Mouse (Mus musculus) embryonic stem cell, embryonic (primary cell): Measurements from ENCODE around the gene Gpi1.

Experiments
- CTCF ChIA-PET, 4 experiments: fragments of 300-600 bp in 2 of 4; fragments of 350-600 bp in 2 of 4; sonication (Branson Sonifier 250); formaldehyde crosslinking; loops; one replicate each; lab custom pipeline; 2022; ENCODE audit warnings: inconsistent platforms in 2 of 4; lab: Charles Lee
- POLR2A ChIA-PET, 4 experiments: fragments of 300-600 bp in 2 of 4; fragments of 350-600 bp in 2 of 4; sonication (Branson Sonifier 250); formaldehyde crosslinking; loops; one replicate each; lab custom pipeline; 2022; ENCODE audit warnings: antibody characterized with exemption in 4 of 4, inconsistent platforms in 1 of 4; lab: Charles Lee

Gpi1 gene

DNA sequence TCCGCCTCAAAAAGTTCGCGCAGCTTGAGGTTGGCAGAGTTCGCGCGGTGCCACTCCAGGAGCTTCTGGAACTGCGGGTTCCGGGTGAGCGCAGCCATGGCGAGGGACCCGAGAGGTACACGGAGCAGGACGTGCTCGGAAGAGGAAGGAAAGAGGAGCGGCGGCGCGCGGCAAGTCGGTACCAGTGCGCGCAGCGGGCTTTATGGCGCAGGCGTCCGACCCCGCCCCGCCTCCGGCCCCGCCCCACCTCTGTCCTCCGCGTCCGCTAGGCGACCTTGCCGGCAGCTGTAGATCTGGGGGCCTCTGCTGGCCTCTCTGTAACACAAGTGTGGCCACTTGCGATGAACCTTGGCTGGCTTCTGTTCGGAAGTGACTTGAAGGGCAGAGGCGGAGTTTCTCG lies at the start of gene Gpi1:
Gene Gpi1, minus strand, starts transcription at position 221 of the 400 bp plus-strand sequence.
- ChIA-PET CTCF (interaction anchor here in 2 of 4 experiments (0.5 to 1.0 kb wide), 5 partner anchors 10 to 199 kb away, joined by 3 to 5 read pairs (median 3); no protein-coding TSS in a partner anchor), POLR2A (interaction anchor here in 3 of 4 experiments (0.6 to 3.4 kb wide), 44 partner anchors 8 to 549 kb away, joined by 3 to 37 read pairs (median 4); partner anchors contain the start of genes Uba2 (in 2 of the 3), 4931406P16Rik (in 1 of the 3) and Pdcd2l (in 1 of the 3))

DNA sequence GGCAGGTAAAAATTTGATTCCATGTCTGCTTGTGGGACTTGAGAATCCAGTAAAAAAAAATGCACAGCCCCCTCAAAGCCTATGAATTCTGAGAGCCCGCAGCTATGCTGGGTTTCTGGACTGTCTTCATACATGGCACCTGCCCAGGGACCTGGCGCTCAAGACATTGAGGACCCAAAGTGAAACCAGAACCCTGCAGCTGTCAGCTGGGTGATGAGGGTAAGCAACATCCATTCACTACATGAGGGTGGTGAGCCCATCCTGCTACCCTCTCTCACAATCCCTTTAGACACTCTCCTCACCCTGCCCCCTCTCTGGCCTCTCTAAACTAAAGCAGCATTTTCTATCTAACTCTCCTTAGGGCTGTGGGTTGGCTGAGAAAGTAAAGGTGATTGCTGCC lies 47.5 kb upstream of the Gpi1 start:
- CTCF ChIA-PET: interaction anchor here in 1 of 4 experiments (0.6 kb wide), 1 partner anchor 8 kb away, joined by 3 read pairs; no protein-coding TSS in a partner anchor
- POLR2A ChIA-PET: interaction anchor here in 1 of 4 experiments (1.3 kb wide), 1 partner anchor 28 kb away, joined by 3 read pairs; no protein-coding TSS in a partner anchor

DNA sequence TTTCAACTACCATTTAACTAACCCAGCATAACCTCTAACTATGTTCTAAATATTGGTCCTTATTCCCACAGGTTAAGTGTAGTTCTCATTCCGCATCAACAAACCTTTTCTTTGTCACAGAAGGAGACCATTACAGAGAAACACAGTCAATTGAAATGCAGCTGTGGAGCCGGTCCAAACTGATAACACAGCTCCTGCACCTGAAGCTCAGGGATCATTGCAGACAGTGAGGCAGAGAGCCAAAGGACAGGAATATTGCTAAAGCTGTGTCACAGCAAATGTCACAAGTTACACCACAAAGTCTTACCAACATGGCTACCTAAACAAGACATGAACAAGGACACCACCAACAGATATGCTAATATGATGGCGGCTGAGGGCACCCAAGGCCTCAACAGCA lies 45.9 kb upstream of the Gpi1 start:
- CTCF ChIA-PET: no interaction called here
- POLR2A ChIA-PET: interaction anchor here in 3 of 4 experiments (1.1 to 1.4 kb wide), 4 partner anchors 10 to 76 kb away, joined by 3 to 5 read pairs (median 4); no protein-coding TSS in a partner anchor

DNA sequence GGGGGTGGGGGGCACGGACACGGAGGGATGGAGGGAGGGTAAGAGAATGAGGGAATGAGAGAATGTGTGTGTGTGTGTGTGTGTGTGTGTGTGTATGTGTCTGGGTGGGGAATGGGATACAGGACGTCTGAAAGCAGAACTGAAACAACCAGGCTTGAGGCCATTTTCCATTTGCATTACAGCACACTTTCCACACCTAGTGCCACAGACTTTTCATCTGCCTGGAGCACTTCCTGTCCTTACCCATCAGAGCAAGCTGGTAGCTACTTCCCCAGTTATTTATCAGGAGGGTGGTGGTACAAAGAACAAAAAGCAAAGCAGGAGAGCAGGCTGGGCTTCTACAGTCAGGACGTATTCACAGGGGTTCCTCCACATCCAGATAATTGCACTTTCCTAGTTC lies 42.3 kb upstream of the Gpi1 start:
- ChIA-PET POLR2A (interaction anchor here in 3 of 4 experiments (0.6 to 1.2 kb wide), 5 partner anchors 10 to 1240 kb away, joined by 3 to 6 read pairs (median 4); no protein-coding TSS in a partner anchor), CTCF (no interaction called here)

DNA sequence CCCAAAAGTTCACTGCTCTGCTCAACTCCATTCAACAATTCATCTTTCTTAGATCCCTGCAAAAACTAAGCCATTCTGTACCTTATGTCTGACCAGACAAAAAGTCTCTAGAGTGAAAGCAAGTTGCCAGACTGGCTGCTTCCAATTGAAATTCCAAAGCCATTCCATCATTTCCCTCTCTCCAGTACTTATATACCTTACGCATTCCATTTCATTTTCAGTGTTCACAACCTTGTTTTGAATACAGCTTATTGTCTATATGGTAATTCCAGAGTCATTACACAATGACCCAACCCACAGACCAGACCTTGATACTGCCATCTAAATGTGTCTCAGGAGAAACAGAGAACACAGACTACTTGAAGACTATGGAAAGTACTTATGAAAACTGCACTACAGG lies 38.3 kb upstream of the Gpi1 start:
- CTCF ChIA-PET: interaction anchor here in 2 of 4 experiments (0.6 to 1.1 kb wide), 2 partner anchors 84 to 538 kb away, joined by 3 to 8 read pairs; no protein-coding TSS in a partner anchor
- POLR2A ChIA-PET: interaction anchor here (0.5 to 1.7 kb wide), 14 partner anchors 11 to 349 kb away, joined by 3 to 4 read pairs (median 3); partner anchors contain the start of gene 4931406P16Rik (in 1 of the 4)

DNA sequence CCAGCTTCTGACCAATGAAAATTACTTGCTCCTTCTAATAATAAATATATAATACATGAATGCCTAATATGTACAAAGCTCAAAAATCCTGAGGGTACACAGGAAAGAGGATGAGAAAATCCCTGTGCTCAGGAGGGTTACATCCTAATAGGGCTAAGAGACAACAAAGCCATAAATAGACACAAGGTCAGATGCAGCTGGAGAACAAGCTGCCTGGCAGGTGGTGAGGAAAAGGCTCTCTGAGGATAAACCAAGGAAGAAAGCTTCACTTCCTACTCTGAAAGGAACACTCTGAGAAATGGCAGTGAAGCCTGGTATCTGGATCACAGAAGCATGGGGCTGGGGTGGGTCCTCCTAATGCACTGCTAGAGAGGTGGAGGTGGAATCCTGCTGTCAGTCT lies 36.3 kb upstream of the Gpi1 start:
- CTCF ChIA-PET: interaction anchor here in 2 of 4 experiments (0.9 to 2.1 kb wide), 8 partner anchors 11 to 86 kb away, joined by 3 to 6 read pairs (median 4); no protein-coding TSS in a partner anchor
- POLR2A ChIA-PET: interaction anchor here (0.6 to 3.0 kb wide), 21 partner anchors 9 to 124 kb away, joined by 3 to 13 read pairs (median 4); partner anchors contain the start of genes 4931406P16Rik (in 1 of the 4), Gm6096 (in 1 of the 4) and Gpi1 (in 1 of the 4)

DNA sequence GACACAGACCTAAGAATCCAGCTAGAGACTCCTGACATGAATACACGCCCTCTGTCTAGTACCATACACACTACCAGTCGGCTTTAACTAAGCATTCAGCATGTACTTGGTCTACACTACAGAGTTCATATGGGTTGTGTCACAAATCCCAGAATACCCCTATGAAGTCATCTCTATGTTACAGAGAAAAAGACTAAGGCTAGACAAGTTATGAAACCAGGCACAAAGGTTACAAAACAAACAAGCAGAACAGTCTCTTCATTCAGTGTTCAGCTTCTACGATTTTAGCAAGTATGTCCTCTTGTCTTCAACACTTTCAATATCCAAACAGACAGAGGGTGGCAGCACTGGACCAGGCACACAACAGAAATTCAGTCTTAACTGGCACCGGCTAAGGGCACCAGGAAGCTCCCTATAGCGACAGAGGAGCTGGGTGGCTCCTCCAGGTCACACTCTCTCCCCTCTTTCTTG lies 35.8 kb upstream of the Gpi1 start:
- POLR2A ChIA-PET: interaction anchor here in 3 of 4 experiments (0.6 to 3.0 kb wide), 24 partner anchors 9 to 1024 kb away, joined by 3 to 13 read pairs (median 4); partner anchors contain the start of genes 4931406P16Rik (in 1 of the 3), Gm6096 (in 1 of the 3) and Gpi1 (in 1 of the 3)

DNA sequence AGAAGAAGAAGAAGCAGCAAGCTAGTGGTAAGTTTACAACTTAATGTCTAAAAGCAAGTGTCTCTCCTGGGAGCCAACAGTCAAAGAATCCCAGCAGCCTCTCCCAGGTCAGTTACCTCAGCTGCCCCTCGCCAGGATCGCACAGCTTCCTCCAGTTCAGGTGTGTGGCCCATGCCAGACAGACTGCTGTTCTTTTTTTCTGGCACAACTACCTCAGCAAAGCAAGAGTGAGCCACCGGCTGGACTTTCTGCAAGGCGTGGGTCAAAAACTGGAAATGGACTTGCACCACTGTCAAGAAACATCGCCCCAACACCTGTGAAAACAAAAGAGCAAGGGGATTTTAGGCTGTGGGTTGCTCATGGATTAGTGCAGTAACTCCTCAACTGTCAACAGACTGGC lies 33.3 kb upstream of the Gpi1 start:
- POLR2A ChIA-PET: interaction anchor here in 2 of 4 experiments (0.6 to 0.9 kb wide), 2 partner anchors 9 to 76 kb away, joined by 3 to 6 read pairs; no protein-coding TSS in a partner anchor
- CTCF ChIA-PET: interaction anchor here in 1 of 4 experiments (0.7 kb wide), 1 partner anchor 74 kb away, joined by 3 read pairs; no protein-coding TSS in a partner anchor

More for the DNA sequence above, 35.8 kb upstream of the Gpi1 start:
- CTCF ChIA-PET: interaction anchor here in 2 of 4 experiments (0.9 to 2.1 kb wide), 8 partner anchors 10 to 86 kb away, joined by 3 to 6 read pairs (median 4); no protein-coding TSS in a partner anchor

DNA sequence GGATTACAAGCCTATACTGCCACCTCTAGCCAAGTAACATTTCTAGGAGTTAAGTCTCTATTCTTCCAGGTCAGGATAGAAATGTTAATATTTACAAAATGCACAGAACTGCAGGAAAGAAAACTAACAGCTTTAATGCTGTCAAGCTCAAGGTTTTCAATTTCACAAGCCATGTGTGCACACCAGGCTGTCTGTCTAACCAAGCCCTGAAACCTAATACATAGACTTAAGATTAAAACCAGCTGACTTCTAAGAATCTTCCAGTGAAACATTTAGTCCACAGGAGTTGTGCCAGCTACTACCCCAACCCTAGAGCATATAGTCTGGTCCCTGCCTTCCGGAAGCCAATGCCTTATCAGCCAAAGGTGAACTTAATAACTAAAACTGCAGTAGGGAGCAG lies 28.3 kb upstream of the Gpi1 start:
- ChIA-PET CTCF (no interaction called here), POLR2A (interaction anchor here in 2 of 4 experiments (0.8 to 1.9 kb wide), 5 partner anchors 10 to 92 kb away, joined by 3 to 5 read pairs (median 4); no protein-coding TSS in a partner anchor)

DNA sequence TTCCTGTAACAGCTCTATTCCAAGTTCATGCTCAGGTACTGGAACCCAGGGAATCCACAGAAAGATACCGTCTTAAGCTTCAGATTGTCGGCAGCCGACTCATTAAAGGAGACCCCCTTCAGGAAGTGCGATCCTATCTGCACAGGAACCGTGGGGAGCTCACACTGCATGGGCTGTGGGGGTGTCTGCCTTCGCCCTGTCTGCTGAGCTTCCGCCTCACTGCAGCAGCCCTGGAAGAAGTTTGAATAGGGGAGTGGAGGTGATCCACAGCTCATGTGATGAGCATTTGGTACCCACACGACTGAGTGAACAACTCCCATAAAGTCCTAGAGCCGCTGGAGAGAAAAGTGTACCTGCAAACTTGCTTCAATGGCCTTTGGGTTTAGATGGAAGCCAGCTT lies 27.1 kb upstream of the Gpi1 start:
- POLR2A ChIA-PET: interaction anchor here in 3 of 4 experiments (0.6 to 1.9 kb wide), 13 partner anchors 9 to 155 kb away, joined by 3 to 6 read pairs (median 4); partner anchors contain the start of gene 4931406P16Rik (in 2 of the 3)
- CTCF ChIA-PET: interaction anchor here in 1 of 4 experiments (0.8 to 1.0 kb wide), 3 partner anchors 14 to 98 kb away, joined by 3 read pairs; no protein-coding TSS in a partner anchor

DNA sequence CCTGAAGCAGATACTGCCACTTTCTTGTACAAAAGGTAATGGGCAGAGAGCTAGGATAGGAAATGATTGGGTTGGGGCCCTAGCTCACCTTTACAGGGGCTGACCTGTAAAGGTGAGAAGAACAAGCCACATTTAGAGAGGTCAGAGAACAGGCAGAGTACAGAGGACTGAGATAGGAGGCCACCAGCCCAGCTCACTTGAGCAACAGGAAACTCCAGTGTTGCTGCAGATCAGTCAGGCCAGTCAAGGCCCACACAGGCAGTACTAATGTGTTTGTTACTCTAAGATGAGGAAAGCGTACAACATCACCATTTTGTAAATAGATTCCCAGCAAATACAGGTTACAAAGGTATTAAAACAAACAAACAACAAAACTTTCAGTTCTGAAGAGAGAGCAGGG lies 25.8 kb upstream of the Gpi1 start:
- POLR2A ChIA-PET: interaction anchor here in 2 of 4 experiments (0.8 to 1.7 kb wide), 4 partner anchors 10 to 57 kb away, joined by 3 to 6 read pairs (median 4); partner anchors contain the start of genes 4931406P16Rik (in 1 of the 2) and Gpi1 (in 1 of the 2)
- CTCF ChIA-PET: interaction anchor here in 2 of 4 experiments (1.1 to 1.8 kb wide), 2 partner anchors 10 to 26 kb away, joined by 3 to 6 read pairs; no protein-coding TSS in a partner anchor

DNA sequence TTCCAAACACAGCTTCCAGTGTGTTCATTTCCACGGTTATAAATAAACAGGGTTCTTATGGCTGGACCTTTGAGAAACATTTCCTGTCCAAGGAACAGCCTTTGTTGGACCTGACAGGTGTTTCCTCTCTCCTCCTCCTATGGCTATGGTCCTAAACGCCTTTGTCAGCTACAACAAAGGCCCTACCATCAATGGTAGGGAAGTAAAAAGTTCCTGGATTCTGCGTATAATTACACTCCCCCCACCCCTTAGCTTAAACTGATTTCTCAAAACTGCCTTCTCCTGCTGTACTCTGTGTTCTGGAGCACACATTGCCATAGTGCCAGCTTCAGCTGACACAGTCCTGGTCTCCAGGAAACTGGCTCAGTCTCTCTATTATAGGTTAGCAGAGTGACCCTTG lies 25.0 kb upstream of the Gpi1 start:
- POLR2A ChIA-PET: interaction anchor here in 3 of 4 experiments (0.6 to 1.7 kb wide), 8 partner anchors 10 to 58 kb away, joined by 3 to 6 read pairs (median 4); partner anchors contain the start of genes 4931406P16Rik (in 1 of the 3) and Gpi1 (in 1 of the 3)
- CTCF ChIA-PET: interaction anchor here in 2 of 4 experiments (1.1 to 1.8 kb wide), 2 partner anchors 11 to 26 kb away, joined by 3 to 6 read pairs; no protein-coding TSS in a partner anchor

DNA sequence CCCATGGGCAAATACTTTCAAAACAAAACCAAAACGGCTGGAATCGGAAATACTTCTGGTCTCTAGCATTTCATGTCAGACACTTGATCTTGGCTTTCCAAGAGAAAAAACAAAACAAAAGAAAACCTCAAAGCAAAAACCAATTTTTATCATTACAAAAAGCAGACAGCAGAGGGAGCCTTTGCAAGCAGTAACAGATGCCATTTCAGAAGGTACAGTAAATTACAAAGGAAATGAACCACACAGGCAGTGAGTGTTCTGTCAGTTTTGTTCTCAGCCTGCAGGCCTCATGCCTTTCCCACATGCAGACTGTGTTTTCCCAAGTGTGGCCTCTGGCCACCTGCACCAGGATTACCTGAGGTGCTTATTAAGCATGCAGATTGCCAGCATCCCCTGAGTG lies 21.9 kb upstream of the Gpi1 start:
- CTCF ChIA-PET: interaction anchor here in 1 of 4 experiments (1.4 kb wide), 1 partner anchor 14 kb away, joined by 5 read pairs; no protein-coding TSS in a partner anchor
- POLR2A ChIA-PET: interaction anchor here in 2 of 4 experiments (0.6 to 1.3 kb wide), 2 partner anchors 10 to 562 kb away, joined by 3 read pairs; no protein-coding TSS in a partner anchor

DNA sequence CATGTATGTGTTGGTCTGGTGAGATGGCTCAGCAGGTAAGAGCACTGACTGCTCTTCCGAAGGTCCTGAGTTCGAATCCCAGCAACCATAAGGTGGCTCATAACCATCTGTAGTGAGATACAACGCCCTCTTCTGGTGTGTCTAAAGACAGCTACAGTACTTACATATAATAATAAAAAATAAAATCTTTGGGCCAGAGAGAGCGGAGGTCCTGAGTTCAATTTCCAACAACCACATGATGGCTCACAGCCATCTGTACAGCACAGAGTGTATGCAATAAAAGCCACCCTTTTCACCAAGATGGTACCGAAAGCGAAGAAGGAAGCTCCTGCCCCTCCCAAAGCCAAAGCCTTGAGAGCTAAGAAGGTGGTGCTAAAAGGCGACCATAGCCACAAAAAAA lies 20.6 kb upstream of the Gpi1 start, which contains the start of gene Gm6096:
Gene Gm6096, plus strand, starts transcription at position 301 of the 400 bp plus-strand sequence.
- ChIA-PET CTCF (no interaction called here), POLR2A (interaction anchor here in 1 of 4 experiments (1.2 to 1.4 kb wide), 3 partner anchors 8 to 17 kb away, joined by 3 to 4 read pairs (median 3); no protein-coding TSS in a partner anchor)

DNA sequence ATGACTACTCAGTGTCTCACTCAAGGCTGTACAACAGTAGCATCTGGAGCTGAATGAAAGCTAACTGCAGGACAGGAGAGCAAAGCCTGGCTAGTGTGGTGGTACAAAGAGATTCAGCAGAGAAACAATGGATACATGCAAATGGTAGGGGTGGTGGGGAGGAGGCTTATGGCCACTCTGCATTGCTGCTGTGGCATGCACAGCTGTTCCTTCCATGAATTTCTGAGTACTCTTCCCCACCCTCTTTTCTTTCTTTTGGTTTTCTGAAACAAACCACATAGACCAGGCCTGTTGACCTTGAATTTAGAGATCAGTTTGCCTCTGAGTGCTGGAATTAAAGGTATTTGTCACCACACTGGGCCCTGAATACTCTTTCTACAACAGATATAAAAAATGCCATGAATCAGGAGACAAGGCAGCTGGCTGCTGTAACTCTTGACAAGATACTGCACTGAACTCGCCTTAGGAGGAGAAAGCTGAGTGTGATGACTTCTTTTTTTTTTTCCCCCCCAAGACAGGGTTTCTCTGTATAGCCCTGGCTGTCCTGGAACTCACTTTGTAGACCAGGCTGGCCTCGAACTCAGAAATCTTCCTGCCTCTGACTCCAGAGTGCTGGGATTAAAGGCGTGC lies 16.8 kb upstream of the Gpi1 start:
- CTCF ChIA-PET: no interaction called here
- POLR2A ChIA-PET: interaction anchor here in 2 of 4 experiments (0.8 to 2.0 kb wide), 4 partner anchors 12 to 69 kb away, joined by 3 to 9 read pairs (median 4); no protein-coding TSS in a partner anchor

DNA sequence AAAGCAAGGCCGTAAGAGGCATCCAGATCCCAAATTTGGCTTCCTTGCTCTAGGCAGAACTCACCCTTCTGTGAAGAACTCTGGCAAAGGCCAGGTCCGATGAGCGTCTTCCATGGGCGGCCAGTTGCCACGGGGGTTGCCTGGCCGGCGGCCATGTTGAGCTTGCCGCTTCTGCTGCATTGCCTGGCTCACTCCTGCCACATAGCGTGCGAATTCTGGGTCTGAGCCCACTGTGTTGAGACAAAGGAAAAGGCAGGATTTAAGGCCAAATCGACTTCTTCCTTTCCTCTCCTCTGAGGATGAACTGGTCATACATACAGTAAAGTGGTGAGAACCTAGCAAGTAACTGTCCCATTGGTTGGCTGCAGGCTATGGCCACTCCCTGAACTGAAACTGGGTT lies 12.0 kb upstream of the Gpi1 start:
- CTCF ChIA-PET: interaction anchor here in 3 of 4 experiments (0.5 to 1.0 kb wide), 6 partner anchors 11 to 79 kb away, joined by 3 to 4 read pairs (median 3); no protein-coding TSS in a partner anchor

DNA sequence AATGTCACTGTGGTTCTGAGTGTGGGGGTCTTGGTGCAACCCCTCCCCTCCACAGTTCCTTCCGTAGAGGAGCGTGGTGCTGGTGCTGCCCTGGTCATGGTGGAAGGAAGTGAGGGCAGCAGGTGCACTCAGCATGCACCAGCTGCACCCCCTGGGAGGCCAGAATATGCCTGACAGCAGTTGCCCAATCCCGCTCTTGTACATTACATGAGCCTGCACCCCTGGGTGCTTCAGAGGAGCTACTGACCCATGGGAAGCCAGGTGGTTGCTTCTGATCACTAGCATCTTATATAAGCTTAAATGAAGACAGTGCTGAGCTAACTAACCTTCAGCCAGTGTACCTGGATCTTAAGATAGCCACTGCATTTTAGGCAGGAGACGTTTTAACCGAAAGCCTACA lies 8.0 kb upstream of the Gpi1 start:
- ChIA-PET CTCF (no interaction called here), POLR2A (interaction anchor here in 2 of 4 experiments (0.7 to 2.8 kb wide), 6 partner anchors 9 to 31 kb away, joined by 3 to 9 read pairs (median 3); no protein-coding TSS in a partner anchor)

More for the DNA sequence above, 12.0 kb upstream of the Gpi1 start:
- POLR2A ChIA-PET: interaction anchor here in 2 of 4 experiments (0.6 to 2.6 kb wide), 12 partner anchors 8 to 432 kb away, joined by 3 to 13 read pairs (median 5); partner anchors contain the start of genes Gpi1 (in 2 of the 2) and Gm6096 (in 1 of the 2)
